ENCODE assay signal across 15 mouse cellular contexts in the genomic region with DNA sequence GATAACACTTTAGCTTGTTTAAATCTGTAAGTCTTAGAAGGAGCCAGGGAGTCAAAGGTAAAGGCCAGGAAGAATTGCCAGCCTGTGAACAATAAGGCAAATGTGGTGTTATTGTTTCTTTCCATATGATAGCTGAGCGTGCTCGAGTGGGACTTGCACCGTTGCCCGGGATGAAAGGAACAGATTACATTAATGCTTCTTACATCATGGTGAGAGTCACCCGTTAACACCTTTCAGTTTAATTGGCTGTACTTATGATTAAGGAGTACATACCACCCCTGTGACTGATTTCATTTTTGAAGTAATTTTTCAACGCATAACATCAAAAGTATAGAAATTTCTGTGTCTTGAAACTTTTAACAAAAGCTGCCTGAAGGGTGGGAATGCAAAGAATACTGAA.
DNase-seq lines count a peak whose midpoint lies in the region; ATAC-seq and TF ChIP-seq lines count a peak whose summit lies in the region.
"Had no signal": no experiment of that assay in that cellular context is flagged by ENCODE, and none has a peak within 500 bp of the region (broad histone marks: within the 10 kb centered on the region; RNA-seq: fewer than 3 reads in every experiment).

No protein-coding gene starts in this region.

- H3K4me2 ChIP-seq in forebrain, embryonic 14.5 days (ENCODE audit: low read length): no peak overlapping the region
- H3K4me2 ChIP-seq in forebrain, embryonic 11.5 days (ENCODE audit: low read depth, low read length, severe bottlenecking): no peak overlapping the region
- H3K4me2 ChIP-seq in forebrain, embryonic 16.5 days (ENCODE audit: low read length): no peak overlapping the region
- no peak overlapping the region for H3K4me2 ChIP-seq in forebrain, postnatal 0 days (ENCODE audit: low read depth)
- H3K4me2 ChIP-seq: embryonic facial prominence, embryonic 12.5 days had no signal

- no peak overlapping the region for H3K9ac ChIP-seq in forebrain, embryonic 14.5 days (ENCODE audit: low read length)
- H3K9ac ChIP-seq in forebrain, embryonic 11.5 days (ENCODE audit: low read length): no peak overlapping the region
- H3K9ac ChIP-seq in forebrain, embryonic 16.5 days (replicated peaks; ENCODE audit: low read depth, low read length): no peak overlapping the region
- no peak overlapping the region for H3K9ac ChIP-seq in forebrain, postnatal 0 days
- H3K9ac ChIP-seq: embryonic facial prominence, embryonic 12.5 days had no signal

- peak; percentile 68 for ATAC-seq in forebrain, embryonic 14.5 days
- ATAC-seq in forebrain, embryonic 11.5 days (replicated peaks; ENCODE audit: low FRiP score): no peak
- ATAC-seq in forebrain, embryonic 16.5 days: peak; percentile 54; the same call in 1 of the 2 replicates
- no peak for ATAC-seq in forebrain, postnatal 0 days

- no peak for TF ChIP-seq CTCF in forebrain, postnatal 0 days (IDR thresholded peaks at IDR 0.05; ENCODE audit: low read depth)
- no peak for TF ChIP-seq CTCF in brain, embryonic 14.5 days (IDR thresholded peaks at IDR 0.05; ENCODE audit: borderline replicate concordance, extremely low read depth, insufficient read depth, insufficient read length)

- H3K27me3 ChIP-seq in forebrain, embryonic 14.5 days (replicated peaks; ENCODE audit: control insufficient read depth, insufficient read depth, low read length): no peaks in the 10 kb centered on the region
- no peaks in the 10 kb centered on the region for H3K27me3 ChIP-seq in forebrain, embryonic 11.5 days (ENCODE audit: control insufficient read depth, insufficient read depth, low read length)
- no peaks in the 10 kb centered on the region for H3K27me3 ChIP-seq in forebrain, embryonic 16.5 days (replicated peaks; ENCODE audit: control insufficient read depth, insufficient read depth, low read length)
- no peaks in the 10 kb centered on the region for H3K27me3 ChIP-seq in forebrain, postnatal 0 days (ENCODE audit: insufficient read depth, low read length)
- H3K27me3 ChIP-seq: embryonic facial prominence, embryonic 12.5 days had no signal

- peak; percentile 68 for DNase-seq in forebrain, embryonic 14.5 days (ENCODE audit: low spot score)
- DNase-seq in forebrain, embryonic 11.5 days (ENCODE audit: low spot score): no peak
- DNase-seq in forebrain, postnatal 0 days: no peak
- DNase-seq in brain, embryonic 14.5 days (ENCODE audit: low read depth): peak; percentile 82
- no peak for DNase-seq in lung, postnatal 14 days
- DNase-seq: adrenal gland, adult 2 months; adrenal gland, postnatal 10 days; adrenal gland, postnatal 25 days; cerebellum, adult 11-12 months; cerebellum, adult 2 months; cerebellum, adult 9-10 months; cerebellum, postnatal 25 days had no signal

- 0 out of 2 replicates have a peak overlapping the region, but pooled peaks have one; percentile 46 for H3K27ac ChIP-seq in forebrain, embryonic 14.5 days (ENCODE audit: low read depth, low read length)
- H3K27ac ChIP-seq in forebrain, embryonic 11.5 days (ENCODE audit: low read depth, low read length): no peak overlapping the region
- 0 out of 2 replicates have a peak overlapping the region, but pooled peaks have one; percentile 24 for H3K27ac ChIP-seq in forebrain, embryonic 16.5 days (ENCODE audit: low read length)
- H3K27ac ChIP-seq in forebrain, postnatal 0 days (ENCODE audit: low read depth, low read length): no peak overlapping the region
- H3K27ac ChIP-seq: embryonic facial prominence, embryonic 10.5 days; embryonic facial prominence, embryonic 12.5 days had no signal

- peaks cover 11% of the 10 kb centered on the region for H3K4me1 ChIP-seq in forebrain, embryonic 14.5 days (ENCODE audit: control insufficient read depth, insufficient read depth, low read length)
- no peaks in the 10 kb centered on the region for H3K4me1 ChIP-seq in forebrain, embryonic 11.5 days (replicated peaks; ENCODE audit: control insufficient read depth, insufficient read depth, low read length)
- peaks cover 12% of the 10 kb centered on the region for H3K4me1 ChIP-seq in forebrain, embryonic 16.5 days (replicated peaks; ENCODE audit: control insufficient read depth, insufficient read depth, low read length)
- no peaks in the 10 kb centered on the region for H3K4me1 ChIP-seq in forebrain, postnatal 0 days (ENCODE audit: insufficient read depth)
- H3K4me1 ChIP-seq: embryonic facial prominence, embryonic 10.5 days; embryonic facial prominence, embryonic 12.5 days had no signal

- 14% methylated on average over 6 of the region's 6 CpGs for WGBS in forebrain, embryonic 14.5 days
- 39% methylated on average over 6 of the region's 6 CpGs for WGBS in forebrain, embryonic 11.5 days
- 18% methylated on average over 6 of the region's 6 CpGs for WGBS in forebrain, embryonic 16.5 days
- 32% methylated on average over 6 of the region's 6 CpGs for WGBS in forebrain, postnatal 0 days

- no peak overlapping the region for H3K4me3 ChIP-seq in forebrain, embryonic 14.5 days (ENCODE audit: low read depth, low read length)
- no peak overlapping the region for H3K4me3 ChIP-seq in forebrain, embryonic 11.5 days (ENCODE audit: low read depth, low read length)
- no peak overlapping the region for H3K4me3 ChIP-seq in forebrain, embryonic 16.5 days (replicated peaks; ENCODE audit: low read length)
- H3K4me3 ChIP-seq in forebrain, postnatal 0 days (ENCODE audit: low read depth, low read length): no peak overlapping the region
- H3K4me3 ChIP-seq: embryonic facial prominence, embryonic 10.5 days; embryonic facial prominence, embryonic 12.5 days had no signal

- 0 out of 2 replicates have a peak, but pooled peaks cover 6% of the 10 kb centered on the region for H3K36me3 ChIP-seq in forebrain, embryonic 14.5 days (ENCODE audit: control insufficient read depth, insufficient read depth, low read length)
- no peaks in the 10 kb centered on the region; the same call in 1 of the 2 replicates for H3K36me3 ChIP-seq in forebrain, embryonic 11.5 days (ENCODE audit: control insufficient read depth, insufficient read depth, low read length)
- H3K36me3 ChIP-seq in forebrain, embryonic 16.5 days (ENCODE audit: control insufficient read depth, insufficient read depth): no peaks in the 10 kb centered on the region
- H3K36me3 ChIP-seq in forebrain, postnatal 0 days (ENCODE audit: insufficient read depth): 0 out of 2 replicates have a peak, but pooled peaks cover 4% of the 10 kb centered on the region

- H3K9me3 ChIP-seq in forebrain, embryonic 14.5 days (replicated peaks; ENCODE audit: control insufficient read depth, low read length): no peaks in the 10 kb centered on the region
- H3K9me3 ChIP-seq in forebrain, embryonic 11.5 days (ENCODE audit: control insufficient read depth, low read length): no peaks in the 10 kb centered on the region
- no peaks in the 10 kb centered on the region for H3K9me3 ChIP-seq in forebrain, embryonic 16.5 days (ENCODE audit: control insufficient read depth, low read length)
- no peaks in the 10 kb centered on the region for H3K9me3 ChIP-seq in forebrain, postnatal 0 days (ENCODE audit: low read length)
- H3K9me3 ChIP-seq: embryonic facial prominence, embryonic 10.5 days; embryonic facial prominence, embryonic 12.5 days had no signal

- TF ChIP-seq POLR2A in brain, embryonic 14.5 days (IDR thresholded peaks at IDR 0.05; ENCODE audit: borderline replicate concordance, extremely low read depth, insufficient read depth, insufficient read length, poor library complexity, severe bottlenecking): no peak

Comparison
In these comparisons a context has a peak if more than half of its experiments do, and no peak if none do; other contexts are left out.
1. ATAC-seq: peak in forebrain, embryonic 14.5 days (single experiment) and forebrain, embryonic 16.5 days (single experiment); none in forebrain, embryonic 11.5 days (single experiment) and forebrain, postnatal 0 days (single experiment).
2. DNase-seq: peak in forebrain, embryonic 14.5 days (single experiment) and brain, embryonic 14.5 days (single experiment); none in forebrain, embryonic 11.5 days (single experiment), forebrain, postnatal 0 days (single experiment) and lung, postnatal 14 days (single experiment).
3. H3K27ac ChIP-seq: peak in forebrain, embryonic 14.5 days (single experiment) and forebrain, embryonic 16.5 days (single experiment); none in forebrain, embryonic 11.5 days (single experiment) and forebrain, postnatal 0 days (single experiment).